Mouse (Mus musculus) heart, postnatal 0 days (tissue): ENCODE results near the gene Ldb1. TPM values are rescaled to one million over a fixed set of nuclear protein-coding genes. Genes with fewer than 3 reads are reported as not detected.

Experiments
- ATAC-seq: fragments of 200-750 bp; cut with Nextera tagmentation; 2 replicates; pipeline ENCODE4 v1.8.0; 2017; ENCODE audit warnings: low read depth, moderate number of reproducible peaks, moderate library complexity; ENCODE audit not compliant: insufficient read depth
- DNase-seq: peaks from one replicate; pipeline ENCODE4 v3.0.0-alpha.2; 2016; ENCODE audit warnings: low spot score
- H3K27ac ChIP-seq: fragments of 300-500 bp; sonication (generic); 2 replicates; pipeline ENCODE4 v1.5.1; 2014; ENCODE audit warnings: low read depth, mild to moderate bottlenecking
- H3K27me3 ChIP-seq: fragments of 300-500 bp; sonication (generic); 2 replicates; pipeline ENCODE4 v1.6.1; 2014; ENCODE audit warnings: low read length, mixed read lengths; ENCODE audit not compliant: control insufficient read depth, insufficient read depth
- H3K36me3 ChIP-seq: fragments of 300-500 bp; sonication (generic); replicated peaks from 2 replicates; pipeline ENCODE4 v1.6.1; 2014; ENCODE audit warnings: low read length, mixed read lengths; ENCODE audit not compliant: control insufficient read depth, insufficient read depth
- H3K4me1 ChIP-seq: fragments of 300-500 bp; sonication (generic); 2 replicates; pipeline ENCODE4 v1.6.1; 2014; ENCODE audit warnings: antibody characterized with exemption; ENCODE audit not compliant: control insufficient read depth, insufficient read depth
- H3K4me2 ChIP-seq: fragments of 300-500 bp; sonication (generic); 2 replicates; pipeline ENCODE4 v1.6.1; 2014; ENCODE audit warnings: low read depth, mild to moderate bottlenecking, low read length, moderate library complexity
- H3K4me3 ChIP-seq: fragments of 300-500 bp; sonication (generic); 2 replicates; pipeline ENCODE4 v1.5.1; 2014; ENCODE audit warnings: low read depth, low read length
- H3K9ac ChIP-seq: fragments of 300-500 bp; sonication (generic); replicated peaks from 2 replicates; pipeline ENCODE4 v1.6.1; 2014; ENCODE audit warnings: low read depth, low read length, mixed read lengths
- H3K9me3 ChIP-seq: fragments of 300-500 bp; sonication (generic); replicated peaks from 2 replicates; pipeline ENCODE4 v1.6.1; 2016; ENCODE audit warnings: low read length; ENCODE audit not compliant: control insufficient read depth
- CTCF ChIP-seq: IDR thresholded peaks from 2 replicates; pipeline ENCODE4 v1.5.1; 2016; ENCODE audit warnings: antibody characterized with exemption, control low read depth, low read depth
- EP300 ChIP-seq: IDR thresholded peaks from 2 replicates; pipeline ENCODE4 v1.6.1; 2016; ENCODE audit warnings: antibody characterized with exemption, low read depth
- WGBS: fragments of 180-500 bp; shearing (Covaris S2); extraction: QIAGEN DNeasy Blood & Tissue Kit; methylation state at CpG from one replicate; pipeline ENCODE4 v1.1.7; 2014; 5-methylcytosine and 5-hydroxymethylcytosine counted together
- polyA plus RNA-seq: library from polyadenylated mRNA; unstranded; fragments of >200 nt; fragmentation: Nextera tagmentation; extraction: Ambion mirVana; gene quantifications from 2 replicates; pipeline ENCODE4 v1.2.1, GENCODE M21; 2015
- total RNA-seq: library from RNA; depleted of rRNA; stranded (reverse); fragments of >200 nt; gene quantifications from 2 replicates; pipeline ENCODE4 v1.2.3, GENCODE M21; 2014; ENCODE audit warnings: low replicate concordance; rRNA removed

The Ldb1 gene
- total RNA-seq: 72.3 and 79.3 TPM in 2 replicates
- 52.1 and 59.3 TPM in 2 replicates for polyA plus RNA-seq

GRCm38 (mm10) chr19:46044993-46045695 is at the start of gene Ldb1:
TSS of gene Ldb1 (minus strand) at chr19:46045214.
- H3K4me1 ChIP-seq: peaks cover 45% of the 10 kb centered on the region
- H3K27me3 ChIP-seq: no peaks in the 10 kb centered on the region
- DNase-seq: peak; percentile 90
- peak within 1 kb of the TSS; percentile 98 for H3K9ac ChIP-seq
- peak within 1 kb of the TSS; percentile 98 for H3K4me3 ChIP-seq
- TF ChIP-seq EP300 (0 out of 2 replicates have a peak, but pooled peaks have one; percentile 14), CTCF (no peak)
- H3K4me2 ChIP-seq: peak within 1 kb of the TSS; percentile 96
- WGBS: under 1% methylated on average over 72 of the region's 84 CpGs
- H3K36me3 ChIP-seq: no peaks in the 10 kb centered on the region
- H3K9me3 ChIP-seq: no peaks in the 10 kb centered on the region
- peak within 1 kb of the TSS; percentile 99 for H3K27ac ChIP-seq
- peak; percentile 81 for ATAC-seq

GRCm38 (mm10) chr19:46094144-46094543 is 49.1 kb upstream of the Ldb1 start:
- DNase-seq (no peak), ATAC-seq (no peak)
- Histone ChIP-seq H3K27ac (no peak overlapping the region), H3K9me3 (peaks cover 5% of the 10 kb centered on the region; the same call in 1 of the 2 replicates), H3K4me2 (no peak overlapping the region), H3K36me3 (no peaks in the 10 kb centered on the region), H3K4me3 (no peak overlapping the region), H3K9ac (no peak overlapping the region), H3K27me3 (no peaks in the 10 kb centered on the region), H3K4me1 (no peaks in the 10 kb centered on the region)
- TF ChIP-seq CTCF: no peak
- no peak for TF ChIP-seq EP300
- 89% methylated on average over 2 of the region's 2 CpGs for WGBS

- ATAC-seq (no peak), DNase-seq (no peak)
- 79% methylated on average over 4 of the region's 4 CpGs for WGBS
Observed at GRCm38 (mm10) chr19:46091641-46092040, 46.6 kb upstream of the Ldb1 start.

GRCm38 (mm10) chr19:46087871-46088270 is 42.9 kb upstream of the Ldb1 start:
- ATAC-seq (0 out of 2 replicates have a peak, but pooled peaks have one; percentile 33), DNase-seq (peak; percentile 20)
- TF ChIP-seq CTCF (no peak), EP300 (no peak)
- WGBS: 37% methylated on average over 7 of the region's 7 CpGs
- Histone ChIP-seq H3K36me3 (peaks cover 28% of the 10 kb centered on the region), H3K27ac (no peak overlapping the region), H3K4me2 (no peak overlapping the region), H3K9ac (no peak overlapping the region), H3K27me3 (no peaks in the 10 kb centered on the region), H3K4me1 (peaks cover 7% of the 10 kb centered on the region), H3K4me3 (no peak overlapping the region), H3K9me3 (no peaks in the 10 kb centered on the region)

More at GRCm38 (mm10) chr19:46091641-46092040, 46.6 kb upstream of the Ldb1 start:
- Histone ChIP-seq H3K27ac (no peak overlapping the region), H3K4me1 (peaks cover 7% of the 10 kb centered on the region), H3K4me2 (no peak overlapping the region), H3K9me3 (peaks cover 4% of the 10 kb centered on the region; the same call in 1 of the 2 replicates), H3K9ac (no peak overlapping the region), H3K36me3 (no peaks in the 10 kb centered on the region), H3K4me3 (no peak overlapping the region), H3K27me3 (no peaks in the 10 kb centered on the region)
- TF ChIP-seq EP300 (no peak), CTCF (no peak)

- Histone ChIP-seq H3K36me3 (peaks cover 43% of the 10 kb centered on the region), H3K4me3 (no peak overlapping the region), H3K27me3 (no peaks in the 10 kb centered on the region), H3K4me2 (no peak overlapping the region), H3K9ac (no peak overlapping the region), H3K4me1 (peaks cover 7% of the 10 kb centered on the region), H3K27ac (no peak overlapping the region), H3K9me3 (no peaks in the 10 kb centered on the region)
- TF ChIP-seq CTCF (peak; percentile 76), EP300 (no peak)
- DNase-seq (peak; percentile 67), ATAC-seq (no peak; the same call in 1 of the 2 replicates)
- 53% methylated on average over 3 of the region's 3 CpGs for WGBS
Observed at GRCm38 (mm10) chr19:46086337-46086736, 41.3 kb upstream of the Ldb1 start.
